Mouse (Mus musculus) ES-E14 (cell line): Measurements from ENCODE around the gene Gm20661.

Experiments used
- CHD2 ChIP-seq: IDR thresholded peaks from 2 replicates; pipeline ENCODE4 v1.6.1; 2014; ENCODE audit warnings: mild to moderate bottlenecking, low read depth, low read length, inconsistent platforms
- HCFC1 ChIP-seq: IDR thresholded peaks from 2 replicates; pipeline ENCODE4 v1.6.1; 2012; ENCODE audit warnings: low read length, inconsistent platforms, borderline replicate concordance; ENCODE audit not compliant: insufficient read depth
- MAFK ChIP-seq: IDR thresholded peaks from 2 replicates; pipeline ENCODE4 v1.6.1; 2014; ENCODE audit warnings: mild to moderate bottlenecking, low read depth, low read length, inconsistent platforms; ENCODE audit not compliant: insufficient read depth
- ZC3H11A ChIP-seq: IDR thresholded peaks from 2 replicates; pipeline ENCODE4 v1.6.1; 2012; ENCODE audit warnings: low read depth, mild to moderate bottlenecking, inconsistent platforms, low read length, borderline replicate concordance
- ZNF384 ChIP-seq: IDR thresholded peaks from 2 replicates; pipeline ENCODE4 v1.6.1; 2012; ENCODE audit warnings: low read depth, low read length, inconsistent platforms

- TF ChIP-seq MAFK (no peak), HCFC1 (no peak), ZC3H11A (no peak), CHD2 (no peak), ZNF384 (no peak)
These were observed 46.0 kb upstream of the Gm20661 start for GRCm38 (mm10) chr9:107936831-107937230.
